Mouse (Mus musculus): ENCODE data around the gene 9430038I01Rik. TPM values are rescaled to one million over a fixed set of nuclear protein-coding genes. Genes with fewer than 3 reads are reported as not detected.

9430038I01Rik gene
- total RNA-seq (2023), result 18.4 TPM

DNA sequence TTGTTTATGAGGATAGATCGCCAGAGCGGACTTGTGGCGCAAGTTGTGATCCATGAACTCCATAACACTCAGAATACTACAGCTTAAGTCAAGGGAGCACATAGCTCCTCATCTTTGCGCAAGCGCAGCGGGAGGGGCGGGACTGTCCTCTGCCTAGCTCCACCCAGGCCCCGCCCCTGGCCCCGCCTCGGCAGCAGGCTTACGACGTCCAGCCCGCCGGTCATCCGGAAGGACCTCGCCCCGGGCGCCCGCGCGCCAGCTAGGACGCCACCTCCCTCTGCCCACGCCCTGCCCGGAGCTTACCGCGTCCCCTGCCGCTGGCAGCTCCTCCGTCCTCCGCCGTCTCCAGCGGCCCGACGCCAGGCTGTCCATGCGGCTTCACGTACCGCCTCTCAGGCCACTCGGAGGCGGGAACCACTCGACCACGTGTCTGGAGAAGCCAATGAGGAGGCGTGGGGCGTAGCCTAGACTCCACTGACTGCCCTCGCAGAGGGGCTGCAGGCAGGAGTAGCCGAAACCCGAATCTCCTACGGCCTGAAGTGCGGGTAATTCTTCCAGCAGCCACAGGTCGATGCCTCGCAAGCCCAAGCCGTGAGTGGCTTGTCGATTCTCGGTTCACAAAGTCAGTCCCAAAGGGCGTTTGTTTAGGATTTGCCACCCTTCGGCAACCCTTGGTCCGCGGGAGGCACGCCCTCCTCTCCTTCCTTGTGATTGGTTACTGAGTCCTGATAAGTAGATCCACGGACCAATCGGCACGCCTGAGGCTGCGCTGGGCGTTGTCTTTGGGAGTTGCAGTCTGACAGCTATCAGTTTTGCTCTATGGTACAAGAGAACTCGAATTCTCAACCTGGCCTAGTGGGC lies at the start of gene 9430038I01Rik:
TSS of gene 9430038I01Rik (minus strand) at position 426 of the 861 bp plus-strand sequence.

DNA sequence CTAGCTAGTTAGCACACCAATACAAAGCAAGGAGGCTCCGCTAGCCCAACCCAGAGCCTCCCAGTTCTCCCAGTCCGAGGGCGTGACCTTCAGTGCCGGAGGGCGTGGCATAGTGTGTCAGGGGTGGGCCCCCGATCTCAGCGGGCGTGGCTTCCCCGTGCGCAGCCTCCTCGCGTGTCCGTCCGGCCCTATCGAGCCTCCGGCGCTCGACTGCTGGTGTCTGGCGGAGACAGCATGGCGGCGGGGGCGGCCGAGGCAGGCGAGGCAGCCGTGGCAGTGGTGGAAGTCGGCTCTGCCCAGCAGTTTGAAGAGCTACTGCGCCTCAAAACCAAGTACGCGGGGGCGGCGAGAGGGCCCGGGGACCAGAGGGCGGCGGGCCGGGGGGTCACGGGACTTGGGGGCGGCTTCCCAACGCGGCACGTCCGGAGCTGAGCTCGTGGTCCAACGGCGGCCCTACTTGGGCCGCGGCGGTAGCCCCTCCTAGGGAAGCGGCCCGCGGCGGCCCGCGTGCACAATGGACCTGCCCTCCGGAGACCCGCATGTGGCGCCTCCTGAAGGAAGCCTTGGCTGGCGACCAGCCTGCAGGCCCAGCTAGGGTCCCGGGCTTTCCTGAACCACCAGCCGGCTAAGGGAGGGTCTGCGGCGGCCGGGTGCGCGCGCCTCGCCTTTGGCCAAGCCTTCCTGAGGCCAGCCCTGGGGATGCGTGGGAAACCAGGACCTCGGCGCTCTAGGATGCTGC lies 27.0 kb upstream of the 9430038I01Rik start, which contains the start of gene Glrx3:
TSS of gene Glrx3 (plus strand) at position 175 of the 739 bp plus-strand sequence.

Other genes starting within 250 kb of the 9430038I01Rik start
- not detected for gene Ebf3, start 96.3 kb downstream of the 9430038I01Rik start, total RNA-seq (2023)
- 54.1 TPM for gene Glrx3, start 26.9 kb upstream of the 9430038I01Rik start, total RNA-seq (2023)

Measured in CD4-positive naive resting alpha-beta T cell, adult 76 days (primary cell).